Mouse (Mus musculus) myocyte (in vitro differentiated cells): ENCODE measurements around the gene Rapgef2.

Experiments
- CEBPB ChIP-seq: IDR thresholded peaks from 2 replicates; pipeline ENCODE4 v1.6.1; 2011; ENCODE audit warnings: mild to moderate bottlenecking, moderate library complexity; ENCODE audit not compliant: poor library complexity, insufficient read depth, severe bottlenecking
- MAX ChIP-seq: IDR thresholded peaks from one replicate; pipeline ENCODE4 v1.6.1; 2011; ENCODE audit warnings: low read depth, mild to moderate bottlenecking, control low read depth
- MYOG ChIP-seq, 3 experiments: IDR thresholded peaks; one replicate each; pipeline ENCODE4 v1.6.1; 2011; ENCODE audit warnings: control low read depth in 2 of 3, low read depth in 2 of 3, mild to moderate bottlenecking in 2 of 3; ENCODE audit not compliant: insufficient read length in 2 of 3, control insufficient read depth in 1 of 3, insufficient read depth in 1 of 3
- POLR2A ChIP-seq: IDR thresholded peaks from one replicate; pipeline ENCODE4 v1.6.1; 2011; ENCODE audit warnings: low read depth, mild to moderate bottlenecking, control low read depth, moderate library complexity; ENCODE audit not compliant: insufficient read length
- POLR2AphosphoS2 ChIP-seq: IDR thresholded peaks from one replicate; pipeline ENCODE4 v1.6.1; 2011; ENCODE audit warnings: low read depth, control low read depth; ENCODE audit not compliant: insufficient read length
- TCF12 ChIP-seq: IDR thresholded peaks from one replicate; pipeline ENCODE4 v1.6.1; 2011; ENCODE audit warnings: mild to moderate bottlenecking, control low read depth; ENCODE audit not compliant: poor library complexity, insufficient read depth, severe bottlenecking

GRCm38 (mm10) chr3:79066455-79067055, 219.8 kb downstream of the Rapgef2 start:
- TF ChIP-seq MYOG (IDR thresholded peaks at IDR 0.05; ENCODE audit: control insufficient read depth in 1 of 3, insufficient read depth in 1 of 3, insufficient read length in 2 of 3, low read depth in 2 of 3) (no peak), MAX (no peak), POLR2A (no peak), TCF12 (no peak), CEBPB (no peak), POLR2AphosphoS2 (no peak)
